Mouse (Mus musculus): ENCODE results near the gene Prss54. TPM values are rescaled to one million over a fixed set of nuclear protein-coding genes. Genes with fewer than 3 reads are reported as not detected.
A peak's percentile ranks its signal among the peaks of the same experiment; 100 is the strongest.
"Not testable (repeated sequence)": the region's sequence is repeated elsewhere in the genome, so short reads cannot be mapped to it uniquely, and the experiment has no call there.

Prss54 gene
- polyA plus RNA-seq, 1 experiment = 0.07 TPM

DNA sequence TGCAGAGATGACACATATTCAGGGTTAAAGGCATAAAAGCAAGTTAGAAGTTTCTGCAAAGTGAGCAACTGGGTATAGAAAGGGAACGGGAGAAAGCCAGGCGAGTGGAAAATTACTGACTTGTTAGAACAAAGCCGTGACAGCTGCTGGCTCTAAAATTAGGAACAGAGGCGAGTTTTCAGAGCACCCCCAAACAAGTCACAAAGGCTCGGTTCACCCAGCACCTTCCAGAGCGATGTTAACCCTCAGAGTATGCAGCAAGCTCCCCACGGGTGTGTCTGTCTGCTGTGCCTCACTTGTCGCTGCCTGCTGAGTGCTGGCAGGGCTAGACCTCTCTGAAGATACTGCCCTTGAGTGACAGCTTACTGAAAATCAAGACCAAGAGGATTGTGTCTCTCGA, 31.1 kb upstream of the Prss54 start:
- Histone ChIP-seq H3K27me3 (ENCODE audit: control insufficient read depth, insufficient read depth, low read length) (no peaks in the 10 kb centered on the region), H3K4me1 (replicated peaks; ENCODE audit: control insufficient read depth, insufficient read depth, low read length) (no peaks in the 10 kb centered on the region), H3K27ac (ENCODE audit: control insufficient read depth, insufficient read depth, low read length) (no peak overlapping the region), H3K4me3 (ENCODE audit: control insufficient read depth, insufficient read depth, low read length) (no peak overlapping the region), H3K36me3 (ENCODE audit: control insufficient read depth, insufficient read depth, low read length) (no peaks in the 10 kb centered on the region)
- WGBS = 62% methylated on average over 9 of the region's 9 CpGs
- TF ChIP-seq CTCF (IDR thresholded peaks at IDR 0.05; ENCODE audit: borderline replicate concordance, control insufficient read depth, extremely low read depth, insufficient read depth, low read length, poor library complexity) (no peak), POLR2A (IDR thresholded peaks at IDR 0.05; ENCODE audit: control insufficient read depth, extremely low read depth, insufficient read depth, low read length, poor library complexity) (no peak)
- DNase-seq = no peak

DNA sequence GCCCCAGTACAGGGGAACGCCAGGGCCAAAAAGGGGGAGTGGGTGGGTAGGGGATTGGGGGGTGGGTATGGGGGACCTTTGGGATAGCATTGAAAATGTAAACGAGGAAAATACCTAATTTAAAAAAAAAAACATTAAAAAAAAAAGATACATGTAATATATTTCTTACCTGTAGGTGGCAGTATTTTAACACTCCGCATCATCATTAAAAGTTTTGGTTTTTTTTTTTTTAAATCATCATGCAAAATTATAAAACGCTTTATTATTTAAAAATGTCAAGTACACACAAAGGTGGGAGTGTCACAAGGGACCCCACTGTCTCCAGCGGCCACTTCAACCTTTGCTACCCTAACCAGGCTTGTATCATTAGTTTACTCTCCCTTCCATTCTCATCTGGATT, 30.4 kb upstream of the Prss54 start:
- H3K4me3 ChIP-seq (ENCODE audit: control insufficient read depth, insufficient read depth, low read length); H3K4me1 ChIP-seq (replicated peaks; ENCODE audit: control insufficient read depth, insufficient read depth, low read length); H3K27me3 ChIP-seq (ENCODE audit: control insufficient read depth, insufficient read depth, low read length); H3K36me3 ChIP-seq (ENCODE audit: control insufficient read depth, insufficient read depth, low read length); DNase-seq; H3K27ac ChIP-seq (ENCODE audit: control insufficient read depth, insufficient read depth, low read length): not testable (repeated sequence)
- 16% methylated on average over 4 of the region's 5 CpGs for WGBS

- Histone ChIP-seq H3K36me3 (ENCODE audit: control insufficient read depth, insufficient read depth, low read length) (no peaks in the 10 kb centered on the region), H3K27me3 (ENCODE audit: control insufficient read depth, insufficient read depth, low read length) (no peaks in the 10 kb centered on the region), H3K4me1 (replicated peaks; ENCODE audit: control insufficient read depth, insufficient read depth, low read length) (no peaks in the 10 kb centered on the region), H3K4me3 (ENCODE audit: control insufficient read depth, insufficient read depth, low read length) (no peak overlapping the region), H3K27ac (ENCODE audit: control insufficient read depth, insufficient read depth, low read length) (no peak overlapping the region)
- 68% methylated on average over 2 of the region's 2 CpGs for WGBS
- TF ChIP-seq CTCF (IDR thresholded peaks at IDR 0.05; ENCODE audit: borderline replicate concordance, control insufficient read depth, extremely low read depth, insufficient read depth, low read length, poor library complexity) = no peak
- no peak for TF ChIP-seq POLR2A (IDR thresholded peaks at IDR 0.05; ENCODE audit: control insufficient read depth, extremely low read depth, insufficient read depth, low read length, poor library complexity)
- DNase-seq = no peak
Measured at GRCm38 (mm10) chr8:95602168-95602567, 26.0 kb upstream of the Prss54 start.

DNA sequence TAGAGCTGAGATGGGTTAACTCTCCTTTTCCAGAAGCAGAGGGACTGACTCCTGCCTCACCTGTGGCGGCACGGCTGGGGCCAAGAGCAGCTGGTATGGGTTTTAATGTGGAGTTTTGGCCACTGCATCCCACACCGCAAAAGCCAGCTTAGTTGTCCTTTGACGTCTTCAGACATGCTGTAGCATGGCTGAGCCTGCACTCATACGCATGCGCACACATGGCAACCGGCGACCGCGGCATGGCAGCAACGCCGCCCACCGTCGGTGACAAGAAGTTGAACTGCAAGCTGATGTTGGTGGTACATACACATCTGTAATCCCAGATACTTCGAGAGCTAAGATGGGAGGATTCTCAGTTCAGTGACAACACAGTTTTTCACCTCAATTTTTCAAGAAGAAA, 25.2 kb upstream of the Prss54 start:
- Histone ChIP-seq H3K36me3 (ENCODE audit: control insufficient read depth, insufficient read depth, low read length) (no peaks in the 10 kb centered on the region), H3K27ac (ENCODE audit: control insufficient read depth, insufficient read depth, low read length) (no peak overlapping the region), H3K4me3 (ENCODE audit: control insufficient read depth, insufficient read depth, low read length) (no peak overlapping the region), H3K27me3 (ENCODE audit: control insufficient read depth, insufficient read depth, low read length) (no peaks in the 10 kb centered on the region), H3K4me1 (replicated peaks; ENCODE audit: control insufficient read depth, insufficient read depth, low read length) (no peaks in the 10 kb centered on the region)
- TF ChIP-seq POLR2A (IDR thresholded peaks at IDR 0.05; ENCODE audit: control insufficient read depth, extremely low read depth, insufficient read depth, low read length, poor library complexity) (no peak), CTCF (IDR thresholded peaks at IDR 0.05; ENCODE audit: borderline replicate concordance, control insufficient read depth, extremely low read depth, insufficient read depth, low read length, poor library complexity) (no peak)
- 84% methylated on average over 15 of the region's 15 CpGs for WGBS
- no peak for DNase-seq

DNA sequence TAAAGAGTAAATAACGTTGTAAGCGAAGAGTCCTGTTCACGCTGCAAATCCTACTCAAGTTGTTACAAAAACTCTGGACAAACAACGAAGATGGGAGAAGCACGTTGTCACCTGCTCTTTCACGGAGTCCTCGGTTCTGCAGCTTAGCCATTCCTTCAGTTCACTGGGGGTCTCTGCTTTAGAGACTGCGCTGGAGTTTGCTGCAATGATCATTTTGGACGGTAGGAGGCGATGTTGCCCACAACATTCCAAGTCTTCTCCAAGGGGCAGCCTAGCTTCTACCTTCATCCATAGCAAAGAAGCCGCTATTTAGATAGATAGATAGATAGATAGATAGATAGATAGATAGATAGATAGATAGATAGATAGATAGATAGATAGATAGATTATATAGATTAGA, 23.7 kb upstream of the Prss54 start:
- no peak for TF ChIP-seq CTCF (IDR thresholded peaks at IDR 0.05; ENCODE audit: borderline replicate concordance, control insufficient read depth, extremely low read depth, insufficient read depth, low read length, poor library complexity)
- TF ChIP-seq POLR2A (IDR thresholded peaks at IDR 0.05; ENCODE audit: control insufficient read depth, extremely low read depth, insufficient read depth, low read length, poor library complexity) = no peak
- H3K36me3 ChIP-seq (ENCODE audit: control insufficient read depth, insufficient read depth, low read length) = no peaks in the 10 kb centered on the region
- 21% methylated on average over 11 of the region's 11 CpGs for WGBS
- H3K27ac ChIP-seq (ENCODE audit: control insufficient read depth, insufficient read depth, low read length) = no peak overlapping the region
- no peak overlapping the region for H3K4me3 ChIP-seq (ENCODE audit: control insufficient read depth, insufficient read depth, low read length)
- no peaks in the 10 kb centered on the region for H3K4me1 ChIP-seq (replicated peaks; ENCODE audit: control insufficient read depth, insufficient read depth, low read length)
- DNase-seq = peak; percentile 47
- no peaks in the 10 kb centered on the region for H3K27me3 ChIP-seq (ENCODE audit: control insufficient read depth, insufficient read depth, low read length)

DNA sequence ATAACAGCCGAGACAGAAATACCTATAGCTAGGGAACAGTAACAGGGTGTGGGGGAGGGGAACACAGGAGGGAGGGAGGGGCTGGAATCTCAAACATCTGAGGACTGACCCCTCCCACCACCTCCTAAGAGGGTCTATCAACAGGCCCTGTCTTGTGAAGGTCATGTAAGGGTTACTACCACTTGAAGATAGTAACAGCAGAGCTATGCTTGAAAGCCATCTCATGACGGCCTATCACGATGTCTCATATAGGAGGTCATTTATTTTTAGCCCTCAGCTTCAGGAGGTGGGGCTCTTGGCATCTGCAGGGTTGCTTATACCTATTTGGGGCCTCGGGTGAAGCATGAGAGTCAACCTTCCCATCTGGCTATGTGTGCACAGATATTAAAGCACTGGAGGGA, 20.7 kb upstream of the Prss54 start:
- WGBS = 69% methylated on average over 4 of the region's 4 CpGs
- no peaks in the 10 kb centered on the region for H3K4me1 ChIP-seq (replicated peaks; ENCODE audit: control insufficient read depth, insufficient read depth, low read length)
- no peaks in the 10 kb centered on the region for H3K36me3 ChIP-seq (ENCODE audit: control insufficient read depth, insufficient read depth, low read length)
- H3K27ac ChIP-seq (ENCODE audit: control insufficient read depth, insufficient read depth, low read length) = no peak overlapping the region
- TF ChIP-seq CTCF (IDR thresholded peaks at IDR 0.05; ENCODE audit: borderline replicate concordance, control insufficient read depth, extremely low read depth, insufficient read depth, low read length, poor library complexity) (no peak), POLR2A (IDR thresholded peaks at IDR 0.05; ENCODE audit: control insufficient read depth, extremely low read depth, insufficient read depth, low read length, poor library complexity) (no peak)
- no peaks in the 10 kb centered on the region for H3K27me3 ChIP-seq (ENCODE audit: control insufficient read depth, insufficient read depth, low read length)
- H3K4me3 ChIP-seq (ENCODE audit: control insufficient read depth, insufficient read depth, low read length) = no peak overlapping the region
- DNase-seq = no peak

DNA sequence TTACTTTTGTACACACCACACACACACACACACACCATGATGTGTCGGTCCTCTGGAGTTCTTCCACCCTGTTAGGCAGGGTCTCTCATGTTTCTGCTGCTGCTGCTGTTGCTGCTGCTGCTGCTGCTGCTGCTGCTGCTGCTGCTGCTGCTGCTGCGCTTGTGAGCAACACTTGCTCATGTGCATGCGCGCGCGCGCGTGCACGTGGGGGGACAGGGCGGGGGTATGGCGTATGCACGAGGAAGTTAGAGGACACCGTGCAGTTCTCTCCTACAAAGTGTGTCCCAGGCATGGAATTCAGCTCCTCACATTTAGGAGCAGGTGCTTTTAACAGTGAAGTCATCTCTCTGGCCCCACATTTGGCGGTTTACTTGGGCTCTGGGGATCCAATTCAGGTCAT, 19.0 kb upstream of the Prss54 start:
- Histone ChIP-seq H3K27ac (ENCODE audit: control insufficient read depth, insufficient read depth, low read length) (no peak overlapping the region), H3K36me3 (ENCODE audit: control insufficient read depth, insufficient read depth, low read length) (no peaks in the 10 kb centered on the region), H3K4me3 (ENCODE audit: control insufficient read depth, insufficient read depth, low read length) (no peak overlapping the region), H3K4me1 (replicated peaks; ENCODE audit: control insufficient read depth, insufficient read depth, low read length) (no peaks in the 10 kb centered on the region), H3K27me3 (ENCODE audit: control insufficient read depth, insufficient read depth, low read length) (no peaks in the 10 kb centered on the region)
- no peak for DNase-seq
- TF ChIP-seq POLR2A (IDR thresholded peaks at IDR 0.05; ENCODE audit: control insufficient read depth, extremely low read depth, insufficient read depth, low read length, poor library complexity) (no peak), CTCF (IDR thresholded peaks at IDR 0.05; ENCODE audit: borderline replicate concordance, control insufficient read depth, extremely low read depth, insufficient read depth, low read length, poor library complexity) (no peak)
- 95% methylated on average over 14 of the region's 14 CpGs for WGBS
